9 mouse cellular contexts compared by ENCODE assay signal in the genomic region with DNA sequence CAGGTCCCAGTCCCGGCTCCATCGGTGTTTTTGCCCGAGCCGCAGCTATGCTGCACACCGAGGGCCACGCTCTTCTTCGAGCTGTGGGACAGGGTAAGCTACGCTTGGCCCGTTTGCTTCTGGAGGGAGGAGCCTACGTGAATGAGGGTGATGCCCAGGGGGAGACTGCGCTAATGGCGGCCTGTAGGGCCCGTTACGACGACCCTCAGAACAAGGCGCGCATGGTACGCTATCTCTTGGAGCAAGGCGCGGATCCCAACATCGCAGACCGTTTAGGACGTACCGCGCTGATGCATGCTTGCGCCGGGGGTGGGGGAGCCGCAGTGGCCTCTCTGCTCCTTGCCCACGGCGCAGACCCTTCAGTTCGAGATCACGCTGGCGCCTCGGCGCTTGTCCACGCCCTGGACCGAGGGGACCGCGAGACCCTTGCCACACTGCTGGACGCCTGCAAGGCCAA. TPM values are rescaled to one million over a fixed set of nuclear protein-coding genes. Genes with fewer than 3 reads are reported as not detected.
DNase-seq lines count a peak whose midpoint lies in the region; ATAC-seq and TF ChIP-seq lines count a peak whose summit lies in the region.
"Had no signal": no experiment of that assay in that cellular context is flagged by ENCODE, and none has a peak within 500 bp of the region (broad histone marks: within the 10 kb centered on the region; RNA-seq: fewer than 3 reads in every experiment).

No protein-coding gene starts in this region.

- no peaks in the 10 kb centered on the region for H3K4me1 ChIP-seq in ES-Bruce4 (ENCODE audit: control insufficient read depth, insufficient read depth, low read length)
- H3K4me1 ChIP-seq in heart, embryonic 16.5 days (ENCODE audit: control insufficient read depth, insufficient read depth, low read length): peaks cover 40% of the 10 kb centered on the region
- H3K4me1 ChIP-seq in liver, embryonic 11.5 days (replicated peaks; ENCODE audit: control insufficient read depth, insufficient read depth, low read length): peaks cover 36% of the 10 kb centered on the region

- DNase-seq in gastrocnemius, postnatal 25 days: peak; percentile 26
- no peak for DNase-seq in gastrocnemius, postnatal 10 days
- peak; percentile 59 to 63 for DNase-seq in cerebellum, postnatal 14 days
- DNase-seq in liver, embryonic 11.5 days (ENCODE audit: low spot score): peak; percentile 49
- peak; percentile 46 to 47 for DNase-seq in right cerebral cortex, adult 2 months (ENCODE audit: low spot score in 2 of 2)

- TF ChIP-seq EP300 in ES-Bruce4 (IDR thresholded peaks at IDR 0.05; ENCODE audit: insufficient read depth, low read depth, low read length): no peak

- peak overlapping the region; percentile 85 for H3K4me2 ChIP-seq in heart, embryonic 16.5 days (ENCODE audit: low read depth, low read length)
- H3K4me2 ChIP-seq in liver, embryonic 11.5 days: peak overlapping the region; percentile 96

- H3K36me3 ChIP-seq in ES-Bruce4 (ENCODE audit: control insufficient read depth, insufficient read depth, low read length, poor library complexity, severe bottlenecking): no peaks in the 10 kb centered on the region
- H3K36me3 ChIP-seq in heart, embryonic 16.5 days (ENCODE audit: control insufficient read depth, insufficient read depth): no peaks in the 10 kb centered on the region
- H3K36me3 ChIP-seq in liver, embryonic 11.5 days (ENCODE audit: control insufficient read depth, insufficient read depth, low read length): no peaks in the 10 kb centered on the region

- H3K9me3 ChIP-seq in ES-Bruce4 (replicated peaks; ENCODE audit: control insufficient read depth, insufficient read depth, low read length, poor library complexity, severe bottlenecking): no peaks in the 10 kb centered on the region
- H3K9me3 ChIP-seq in heart, embryonic 16.5 days (replicated peaks; ENCODE audit: control insufficient read depth, low read length): no peaks in the 10 kb centered on the region
- H3K9me3 ChIP-seq in liver, embryonic 11.5 days (ENCODE audit: control insufficient read depth, low read length): no peaks in the 10 kb centered on the region

- TF ChIP-seq POLR2A in ES-Bruce4 (IDR thresholded peaks at IDR 0.05; ENCODE audit: insufficient read depth, low read length): no peak

- WGBS in heart, embryonic 16.5 days: under 1% methylated on average over 40 of the region's 40 CpGs
- WGBS in liver, embryonic 11.5 days: under 1% methylated on average over 40 of the region's 40 CpGs

- ATAC-seq in heart, embryonic 16.5 days (replicated peaks; ENCODE audit: extremely low read depth, insufficient read depth, low FRiP score): no peak
- ATAC-seq in liver, embryonic 11.5 days (replicated peaks; ENCODE audit: low FRiP score): no peak
- ATAC-seq in activated CD4-positive, CD25-positive, alpha-beta regulatory T cell, adult 4 months: no peak

- peak overlapping the region; percentile 56 for H3K4me3 ChIP-seq in ES-Bruce4 (ENCODE audit: low read depth, low read length)
- peak overlapping the region; percentile 69 for H3K4me3 ChIP-seq in heart, embryonic 16.5 days (ENCODE audit: low read length)
- H3K4me3 ChIP-seq in liver, embryonic 11.5 days (ENCODE audit: low read depth, low read length): peak overlapping the region; percentile 51

- H3K9ac ChIP-seq in ES-Bruce4 (ENCODE audit: low read depth, poor library complexity, severe bottlenecking): peak overlapping the region; percentile 19
- peak overlapping the region; percentile 81 for H3K9ac ChIP-seq in heart, embryonic 16.5 days (ENCODE audit: low read length)
- peak overlapping the region; percentile 32 for H3K9ac ChIP-seq in liver, embryonic 11.5 days (ENCODE audit: low read depth, low read length)

- no peaks in the 10 kb centered on the region for H3K27me3 ChIP-seq in ES-Bruce4 (ENCODE audit: control insufficient read depth, insufficient read depth, low read length, poor library complexity, severe bottlenecking)
- H3K27me3 ChIP-seq in heart, embryonic 16.5 days (ENCODE audit: control insufficient read depth, insufficient read depth, low read length): peaks cover 2% of the 10 kb centered on the region; the same call in 1 of the 2 replicates
- H3K27me3 ChIP-seq in liver, embryonic 11.5 days (replicated peaks; ENCODE audit: control insufficient read depth, insufficient read depth, low read length): peaks cover 51% of the 10 kb centered on the region

- H3K27ac ChIP-seq in ES-Bruce4 (ENCODE audit: insufficient read depth, low read length): no peak overlapping the region
- peak overlapping the region; percentile 61 for H3K27ac ChIP-seq in heart, embryonic 16.5 days (ENCODE audit: low read length)
- no peak overlapping the region for H3K27ac ChIP-seq in liver, embryonic 11.5 days (ENCODE audit: low read depth, low read length)

- TF ChIP-seq CTCF in ES-Bruce4 (IDR thresholded peaks at IDR 0.05; ENCODE audit: low read depth, low read length): no peak

RNA-seq across cellular contexts. Expression of a gene that starts 1.0 kb away (rescaled TPM):
- total RNA-seq in gastrocnemius, postnatal 25 days (2021): 1 to 10 TPM in 1 of 2 experiments, under 1 TPM in 1; 0.95 to 1.1 TPM
- 1 to 10 TPM in 1 of 2 experiments, under 1 TPM in 1; 0.96 to 1.9 TPM for total RNA-seq in gastrocnemius, postnatal 10 days (2021)
- 0.31 and 0.43 TPM in 2 replicates for polyA plus RNA-seq in ES-Bruce4 (2011; ENCODE audit: insufficient read depth, insufficient read length, low read depth, missing spikeins)
- 6.9 and 7.2 TPM in 2 replicates for polyA plus RNA-seq in heart, embryonic 16.5 days (2015; fragmentation: Nextera tagmentation; extraction: Ambion mirVana)
- 0.71 and 1.1 TPM in 2 replicates for polyA plus RNA-seq in liver, embryonic 11.5 days (2014; fragmentation: Nextera tagmentation; extraction: Ambion mirVana)
- polyA plus RNA-seq in activated CD4-positive, CD25-positive, alpha-beta regulatory T cell, adult 4 months (2017; shearing (Covaris generic)): not detected

RNA-seq across cellular contexts. Expression of a gene that starts 3.5 kb away (rescaled TPM):
- 10 to 100 TPM; 34.0 to 38.1 TPM for total RNA-seq in gastrocnemius, postnatal 25 days (2021)
- total RNA-seq in gastrocnemius, postnatal 10 days (2021): 10 to 100 TPM; 32.1 to 32.7 TPM
- polyA plus RNA-seq in ES-Bruce4 (2011; ENCODE audit: insufficient read depth, insufficient read length, low read depth, missing spikeins): 16.2 and 22.8 TPM in 2 replicates
- 33.4 and 36.4 TPM in 2 replicates for polyA plus RNA-seq in heart, embryonic 16.5 days (2015; fragmentation: Nextera tagmentation; extraction: Ambion mirVana)
- polyA plus RNA-seq in liver, embryonic 11.5 days (2014; fragmentation: Nextera tagmentation; extraction: Ambion mirVana): 18.6 and 21.5 TPM in 2 replicates
- polyA plus RNA-seq in activated CD4-positive, CD25-positive, alpha-beta regulatory T cell, adult 4 months (2017; shearing (Covaris generic)): 10 to 100 TPM; 25.1 to 35.6 TPM

RNA-seq across cellular contexts. Expression of a gene that starts 3.5 kb away (rescaled TPM):
- total RNA-seq in gastrocnemius, postnatal 25 days (2021): 1 to 10 TPM; 6.7 to 7.0 TPM
- 10 to 100 TPM; 24.1 to 26.9 TPM for total RNA-seq in gastrocnemius, postnatal 10 days (2021)
- 2.5 and 3.1 TPM in 2 replicates for polyA plus RNA-seq in ES-Bruce4 (2011; ENCODE audit: insufficient read depth, insufficient read length, low read depth, missing spikeins)
- polyA plus RNA-seq in heart, embryonic 16.5 days (2015; fragmentation: Nextera tagmentation; extraction: Ambion mirVana): 4.3 and 4.5 TPM in 2 replicates
- polyA plus RNA-seq in liver, embryonic 11.5 days (2014; fragmentation: Nextera tagmentation; extraction: Ambion mirVana): 2.6 and 3.1 TPM in 2 replicates
- polyA plus RNA-seq in activated CD4-positive, CD25-positive, alpha-beta regulatory T cell, adult 4 months (2017; shearing (Covaris generic)): under 1 TPM; 0.09 to 0.14 TPM

RNA-seq across cellular contexts. Expression of a gene that starts 20.7 kb away (rescaled TPM):
- 1 to 10 TPM; 1.1 TPM for total RNA-seq in gastrocnemius, postnatal 25 days (2021)
- total RNA-seq in gastrocnemius, postnatal 10 days (2021): 1 to 10 TPM in 1 of 2 experiments, under 1 TPM in 1; 0.70 to 1.1 TPM
- 1.1 and 1.7 TPM in 2 replicates for polyA plus RNA-seq in ES-Bruce4 (2011; ENCODE audit: insufficient read depth, insufficient read length, low read depth, missing spikeins)
- 1.3 and 1.4 TPM in 2 replicates for polyA plus RNA-seq in heart, embryonic 16.5 days (2015; fragmentation: Nextera tagmentation; extraction: Ambion mirVana)
- polyA plus RNA-seq in liver, embryonic 11.5 days (2014; fragmentation: Nextera tagmentation; extraction: Ambion mirVana): 0.49 and 1.0 TPM in 2 replicates
- polyA plus RNA-seq in activated CD4-positive, CD25-positive, alpha-beta regulatory T cell, adult 4 months (2017; shearing (Covaris generic)): not detected
- polyA plus RNA-seq: large intestine, adult 2 months had no signal

RNA-seq across cellular contexts. Expression of a gene that starts 32.3 kb away (rescaled TPM):
- 10 to 100 TPM; 22.9 to 24.1 TPM for total RNA-seq in gastrocnemius, postnatal 25 days (2021)
- 10 to 100 TPM; 57.0 to 65.1 TPM for total RNA-seq in gastrocnemius, postnatal 10 days (2021)
- polyA plus RNA-seq in ES-Bruce4 (2011; ENCODE audit: insufficient read depth, insufficient read length, low read depth, missing spikeins): 325 and 344 TPM in 2 replicates
- 83.8 and 86.4 TPM in 2 replicates for polyA plus RNA-seq in heart, embryonic 16.5 days (2015; fragmentation: Nextera tagmentation; extraction: Ambion mirVana)
- polyA plus RNA-seq in liver, embryonic 11.5 days (2014; fragmentation: Nextera tagmentation; extraction: Ambion mirVana): 176 and 196 TPM in 2 replicates
- polyA plus RNA-seq in activated CD4-positive, CD25-positive, alpha-beta regulatory T cell, adult 4 months (2017; shearing (Covaris generic)): 100 to 1,000 TPM in 1 of 2 experiments, 10 to 100 TPM in 1; 98.9 to 135 TPM

Comparison
In these comparisons a context has a peak if more than half of its experiments do, and no peak if none do; other contexts are left out.
1. H3K9ac ChIP-seq: peak in every context shown above with its lines; median percentile 81 in heart, embryonic 16.5 days; 32 in liver, embryonic 11.5 days; 19 in ES-Bruce4.